ENCODE assay signal across 18 mouse cellular contexts in the genomic region with DNA sequence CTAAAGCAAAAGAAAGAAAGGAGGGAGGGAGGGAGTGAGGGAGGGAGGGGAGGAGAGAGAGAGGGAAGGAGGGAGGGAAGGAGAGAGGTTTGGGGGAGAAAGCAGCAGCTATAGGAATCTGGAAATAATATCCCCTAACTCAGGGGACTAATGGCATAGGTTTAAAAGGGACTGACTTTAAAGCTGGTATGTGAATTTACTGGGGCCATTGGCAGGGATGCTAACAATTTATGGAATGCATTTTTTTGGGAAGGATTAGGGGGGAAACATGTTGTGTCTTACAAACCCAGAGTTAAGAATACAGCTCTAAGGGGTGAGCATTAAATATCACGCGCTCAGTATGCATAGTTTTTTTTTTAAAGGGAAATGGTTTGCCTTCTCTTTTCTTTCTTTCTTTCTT. TPM values are rescaled to one million over a fixed set of nuclear protein-coding genes. Genes with fewer than 3 reads are reported as not detected.
A peak's percentile ranks its signal among the peaks of the same experiment; 100 is the strongest.
DNase-seq lines count a peak whose midpoint lies in the region; ATAC-seq lines count a peak whose summit lies in the region.
"Had no signal": no experiment of that assay in that cellular context is flagged by ENCODE, and none has a peak within 500 bp of the region (broad histone marks: within the 10 kb centered on the region; RNA-seq: fewer than 3 reads in every experiment).

No protein-coding gene starts in this region.

- intact Hi-C loops in left cerebral cortex, postnatal 36 days (cut with DNase I) = no loop called here

- no peaks in the 10 kb centered on the region for H3K9me3 ChIP-seq in midbrain, embryonic 10.5 days (replicated peaks)
- H3K9me3 ChIP-seq in midbrain, embryonic 14.5 days (ENCODE audit: control insufficient read depth, low read length) = no peaks in the 10 kb centered on the region
- H3K9me3 ChIP-seq in embryonic facial prominence, embryonic 14.5 days (ENCODE audit: control insufficient read depth, low read length) = no peaks in the 10 kb centered on the region
- no peaks in the 10 kb centered on the region for H3K9me3 ChIP-seq in limb, embryonic 12.5 days
- H3K9me3 ChIP-seq in forebrain, embryonic 11.5 days (ENCODE audit: control insufficient read depth, low read length) = no peaks in the 10 kb centered on the region
- H3K9me3 ChIP-seq: forebrain, embryonic 12.5 days; hindbrain, embryonic 12.5 days; stomach, embryonic 15.5 days had no signal

- no peak overlapping the region for H3K4me3 ChIP-seq in midbrain, embryonic 10.5 days
- H3K4me3 ChIP-seq in midbrain, embryonic 14.5 days (replicated peaks; ENCODE audit: low read depth, low read length) = no peak overlapping the region
- H3K4me3 ChIP-seq in embryonic facial prominence, embryonic 14.5 days (ENCODE audit: low read depth, low read length) = no peak overlapping the region
- no peak overlapping the region for H3K4me3 ChIP-seq in limb, embryonic 12.5 days (replicated peaks)
- no peak overlapping the region for H3K4me3 ChIP-seq in forebrain, embryonic 11.5 days (ENCODE audit: low read depth, low read length)
- H3K4me3 ChIP-seq: forebrain, embryonic 12.5 days; gastrocnemius, adult 2 months; hindbrain, embryonic 12.5 days; stomach, embryonic 15.5 days had no signal

- no peak for ATAC-seq in midbrain, embryonic 14.5 days (ENCODE audit: low FRiP score, low TSS enrichment)
- ATAC-seq in embryonic facial prominence, embryonic 14.5 days (ENCODE audit: low read depth) = peak; percentile 74
- ATAC-seq in limb, embryonic 12.5 days (ENCODE audit: insufficient number of reproducible peaks, insufficient read depth, low FRiP score, low TSS enrichment, low read depth) = peak; percentile 61; the same call in 1 of the 2 replicates
- ATAC-seq in forebrain, embryonic 11.5 days (replicated peaks; ENCODE audit: low FRiP score) = no peak
- ATAC-seq: activated CD4-positive, CD25-positive, alpha-beta regulatory T cell, adult 4 months had no signal

- 0 out of 2 replicates have a peak overlapping the region, but pooled peaks have one; percentile 23 for H3K27ac ChIP-seq in midbrain, embryonic 10.5 days (replicated peaks)
- no peak overlapping the region for H3K27ac ChIP-seq in midbrain, embryonic 14.5 days (replicated peaks; ENCODE audit: low read depth, low read length)
- peak overlapping the region; percentile 59; the same call in 1 of the 2 replicates for H3K27ac ChIP-seq in embryonic facial prominence, embryonic 14.5 days (replicated peaks; ENCODE audit: low read depth, low read length)
- H3K27ac ChIP-seq in limb, embryonic 12.5 days = peak overlapping the region; percentile 79
- no peak overlapping the region for H3K27ac ChIP-seq in forebrain, embryonic 11.5 days (ENCODE audit: low read depth, low read length)
- H3K27ac ChIP-seq: forebrain, embryonic 12.5 days; stomach, embryonic 15.5 days had no signal

- H3K27me3 ChIP-seq in midbrain, embryonic 10.5 days (ENCODE audit: low read depth, poor library complexity, severe bottlenecking) = no peaks in the 10 kb centered on the region
- no peaks in the 10 kb centered on the region for H3K27me3 ChIP-seq in midbrain, embryonic 14.5 days (ENCODE audit: control insufficient read depth, insufficient read depth, low read length)
- H3K27me3 ChIP-seq in embryonic facial prominence, embryonic 14.5 days (replicated peaks; ENCODE audit: control insufficient read depth, insufficient read depth, low read length) = no peaks in the 10 kb centered on the region
- no peaks in the 10 kb centered on the region for H3K27me3 ChIP-seq in limb, embryonic 12.5 days
- no peaks in the 10 kb centered on the region for H3K27me3 ChIP-seq in forebrain, embryonic 11.5 days (ENCODE audit: control insufficient read depth, insufficient read depth, low read length)
- H3K27me3 ChIP-seq: forebrain, embryonic 12.5 days; hindbrain, embryonic 12.5 days; stomach, embryonic 15.5 days had no signal

- H3K9ac ChIP-seq in midbrain, embryonic 14.5 days (replicated peaks; ENCODE audit: low read length) = no peak overlapping the region
- H3K9ac ChIP-seq in embryonic facial prominence, embryonic 14.5 days (ENCODE audit: low read depth, low read length) = no peak overlapping the region
- H3K9ac ChIP-seq in limb, embryonic 12.5 days (replicated peaks) = no peak overlapping the region
- no peak overlapping the region for H3K9ac ChIP-seq in forebrain, embryonic 11.5 days (ENCODE audit: low read length)
- H3K9ac ChIP-seq: forebrain, embryonic 12.5 days; hindbrain, embryonic 12.5 days; stomach, embryonic 15.5 days had no signal

- DNase-seq in midbrain, embryonic 10.5 days (ENCODE audit: low spot score) = no peak
- DNase-seq in midbrain, embryonic 14.5 days = no peak
- DNase-seq in embryonic facial prominence, embryonic 14.5 days (ENCODE audit: low spot score) = peak; percentile 88
- DNase-seq in left cerebral cortex, postnatal 36 days (ENCODE audit: low spot score in 2 of 2) = no peak
- no peak for DNase-seq in forebrain, embryonic 11.5 days (ENCODE audit: low spot score)
- DNase-seq in cerebellum, adult 11 months = no peak
- DNase-seq: adrenal gland, postnatal 14 days; cerebellum, adult 8-10 months; gastrocnemius, adult 2 months; kidney, adult 11 months; lung, postnatal 10 days; thymus, postnatal 25 days had no signal

- H3K4me1 ChIP-seq in midbrain, embryonic 10.5 days = peaks cover 6% of the 10 kb centered on the region
- no peaks in the 10 kb centered on the region for H3K4me1 ChIP-seq in midbrain, embryonic 14.5 days (ENCODE audit: control insufficient read depth, insufficient read depth, low read length)
- peaks cover 15% of the 10 kb centered on the region for H3K4me1 ChIP-seq in embryonic facial prominence, embryonic 14.5 days (ENCODE audit: control insufficient read depth, insufficient read depth, low read length)
- peaks cover 26% of the 10 kb centered on the region for H3K4me1 ChIP-seq in limb, embryonic 12.5 days (replicated peaks)
- no peaks in the 10 kb centered on the region for H3K4me1 ChIP-seq in forebrain, embryonic 11.5 days (replicated peaks; ENCODE audit: control insufficient read depth, insufficient read depth, low read length)
- H3K4me1 ChIP-seq: forebrain, embryonic 12.5 days had no signal

- 83% methylated on average over 2 of the region's 2 CpGs for WGBS in midbrain, embryonic 10.5 days
- 95% methylated on average over 2 of the region's 2 CpGs for WGBS in midbrain, embryonic 14.5 days
- 28% methylated on average over 2 of the region's 2 CpGs for WGBS in embryonic facial prominence, embryonic 14.5 days
- WGBS in limb, embryonic 12.5 days = 28% methylated on average over 2 of the region's 2 CpGs
- WGBS in forebrain, embryonic 11.5 days = 74% methylated on average over 2 of the region's 2 CpGs

- no peak overlapping the region for H3K4me2 ChIP-seq in midbrain, embryonic 14.5 days (ENCODE audit: low read length)
- no peak overlapping the region for H3K4me2 ChIP-seq in embryonic facial prominence, embryonic 14.5 days (ENCODE audit: low read depth, low read length)
- no peak overlapping the region for H3K4me2 ChIP-seq in limb, embryonic 12.5 days
- H3K4me2 ChIP-seq in forebrain, embryonic 11.5 days (ENCODE audit: low read depth, low read length, severe bottlenecking) = no peak overlapping the region
- H3K4me2 ChIP-seq: forebrain, embryonic 12.5 days; hindbrain, embryonic 12.5 days; midbrain, embryonic 11.5 days; stomach, embryonic 15.5 days had no signal

- H3K36me3 ChIP-seq in midbrain, embryonic 10.5 days = no peaks in the 10 kb centered on the region
- no peaks in the 10 kb centered on the region for H3K36me3 ChIP-seq in midbrain, embryonic 14.5 days (ENCODE audit: control insufficient read depth, insufficient read depth, low read length)
- no peaks in the 10 kb centered on the region for H3K36me3 ChIP-seq in embryonic facial prominence, embryonic 14.5 days (ENCODE audit: control insufficient read depth, insufficient read depth, low read length)
- no peaks in the 10 kb centered on the region for H3K36me3 ChIP-seq in limb, embryonic 12.5 days
- H3K36me3 ChIP-seq in forebrain, embryonic 11.5 days (ENCODE audit: control insufficient read depth, insufficient read depth, low read length) = no peaks in the 10 kb centered on the region
- H3K36me3 ChIP-seq: forebrain, embryonic 12.5 days; hindbrain, embryonic 12.5 days; stomach, embryonic 15.5 days had no signal

RNA-seq across cellular contexts. Expression of gene Bpgm, which starts 44.5 kb away (rescaled TPM):
- 57.2 and 66.0 TPM in 2 replicates for polyA plus RNA-seq in midbrain, embryonic 10.5 days (2016; fragmentation: Nextera tagmentation; extraction: Ambion mirVana)
- 94.2 and 94.6 TPM in 2 replicates for polyA plus RNA-seq in midbrain, embryonic 14.5 days (2014; fragmentation: Nextera tagmentation; extraction: Ambion mirVana)
- 46.5 and 48.7 TPM in 2 replicates for polyA plus RNA-seq in embryonic facial prominence, embryonic 14.5 days (2014; fragmentation: Nextera tagmentation; extraction: Ambion mirVana)
- 51.0 and 51.5 TPM in 2 replicates for polyA plus RNA-seq in limb, embryonic 12.5 days (2016; fragmentation: Nextera tagmentation; extraction: Ambion mirVana)
- 10 to 100 TPM; 63.2 to 70.6 TPM for total RNA-seq in left cerebral cortex, postnatal 36 days (2021)
- 71.2 TPM in 2 replicates for polyA plus RNA-seq in forebrain, embryonic 11.5 days (2014; fragmentation: Nextera tagmentation; extraction: Ambion mirVana)

Comparison
In these comparisons a context has a peak if more than half of its experiments do, and no peak if none do; other contexts are left out.
1. H3K27ac ChIP-seq: peak in midbrain, embryonic 10.5 days (single experiment), embryonic facial prominence, embryonic 14.5 days (single experiment) and limb, embryonic 12.5 days (single experiment); none in midbrain, embryonic 14.5 days (single experiment) and forebrain, embryonic 11.5 days (single experiment).
2. ATAC-seq: peak in embryonic facial prominence, embryonic 14.5 days (single experiment) and limb, embryonic 12.5 days (single experiment); none in midbrain, embryonic 14.5 days (single experiment) and forebrain, embryonic 11.5 days (single experiment).